Mouse (Mus musculus) liver, postnatal 0 days (tissue): ENCODE results near the gene Pidd1.

Experiments used
- CTCF ChIP-seq: sonication (generic); IDR thresholded peaks from 2 replicates; pipeline ENCODE4 v1.5.1; 2016; ENCODE audit warnings: antibody characterized with exemption, low read depth
- EP300 ChIP-seq: IDR thresholded peaks from 2 replicates; pipeline ENCODE4 v1.6.1; 2016; ENCODE audit warnings: antibody characterized with exemption, low read depth, mild to moderate bottlenecking

GRCm38 (mm10) chr7:141454967-141455551, 11.2 kb upstream of the Pidd1 start, which contains the start of gene Pnpla2:
- TF ChIP-seq EP300 (peak; percentile 22; the same call in 1 of the 2 replicates), CTCF (peak; percentile 48)
